Mouse (Mus musculus): Measurements from ENCODE around the gene Ank. TPM values are rescaled to one million over a fixed set of nuclear protein-coding genes. Genes with fewer than 3 reads are reported as not detected.
A peak's percentile ranks its signal among the peaks of the same experiment; 100 is the strongest.
"Not testable (repeated sequence)": the region's sequence is repeated elsewhere in the genome, so short reads cannot be mapped to it uniquely, and the experiment has no call there.

Gene Ank
- polyA plus RNA-seq, 1 experiment from 2014 or later, result 13.9 TPM

DNA sequence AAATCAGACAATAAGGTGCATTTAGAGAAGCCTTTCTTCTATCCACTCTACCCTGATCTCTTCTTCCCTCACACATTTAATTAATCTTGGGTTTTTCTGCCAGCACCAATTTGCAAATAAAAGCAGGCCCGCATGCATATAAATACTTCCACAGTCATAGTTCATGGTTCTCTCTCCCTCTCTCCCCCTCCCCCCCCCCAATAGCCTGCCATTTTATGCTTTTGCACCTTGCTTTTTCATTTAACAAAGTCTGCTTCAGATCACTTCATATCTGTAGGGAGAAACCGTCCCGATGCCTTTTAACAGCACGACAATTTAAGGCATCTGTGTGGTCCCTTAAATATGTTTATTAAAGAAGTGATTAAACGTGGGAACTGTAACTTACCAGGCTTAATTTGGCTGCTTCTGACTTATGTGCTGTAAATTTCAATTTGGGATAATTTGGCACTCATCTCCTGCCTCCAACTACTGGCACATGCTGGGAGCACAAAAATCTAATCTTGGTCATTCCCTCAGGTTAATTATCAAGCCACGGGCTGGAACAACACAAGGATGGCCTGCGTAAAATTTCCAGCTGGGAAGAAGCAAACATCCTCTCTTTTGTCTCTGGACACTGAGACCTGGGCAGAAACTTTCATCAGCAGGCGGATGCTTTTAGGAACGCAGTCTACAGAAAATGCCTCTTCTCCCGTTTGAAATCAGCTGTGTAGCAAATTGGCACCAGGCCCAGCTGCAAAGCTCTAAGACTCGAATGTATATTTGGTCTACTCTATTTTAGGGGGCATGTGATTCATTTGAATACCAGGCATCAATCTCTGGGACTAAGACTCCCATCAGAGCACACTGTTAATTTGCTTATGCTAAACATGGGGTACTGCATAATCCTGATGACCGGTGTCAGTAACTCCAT is 4.9 kb upstream of the Ank start:
- H3K4me1 ChIP-seq (ENCODE audit: control insufficient read depth, insufficient read depth, low read length), result peaks cover 19% of the 10 kb centered on the region
- WGBS, result 9% methylated on average over 12 of the region's 12 CpGs
- ATAC-seq (no peak), DNase-seq (ENCODE audit: low spot score) (peak; percentile 80)
- no peaks in the 10 kb centered on the region for H3K36me3 ChIP-seq (ENCODE audit: control insufficient read depth, insufficient read depth, low read length)
- H3K4me3 ChIP-seq (ENCODE audit: low read depth, low read length), result no peak overlapping the region
- no peaks in the 10 kb centered on the region for H3K9me3 ChIP-seq (replicated peaks; ENCODE audit: control insufficient read depth, low read length)
- H3K27ac ChIP-seq (ENCODE audit: low read depth, low read length), result peak overlapping the region; percentile 41
- peak overlapping the region; percentile 29 for H3K4me2 ChIP-seq (ENCODE audit: low read length)
- H3K27me3 ChIP-seq (replicated peaks; ENCODE audit: control insufficient read depth, insufficient read depth, low read length), result no peaks in the 10 kb centered on the region
- no peak overlapping the region; the same call in 1 of the 2 replicates for H3K9ac ChIP-seq (ENCODE audit: low read length)

GRCm38 (mm10) chr15:27463876-27464275 is 2.6 kb upstream of the Ank start:
- Histone ChIP-seq H3K4me2 (ENCODE audit: low read length) (no peak overlapping the region), H3K36me3 (ENCODE audit: control insufficient read depth, insufficient read depth, low read length) (no peaks in the 10 kb centered on the region), H3K27ac (ENCODE audit: low read depth, low read length) (no peak overlapping the region), H3K4me3 (ENCODE audit: low read depth, low read length) (no peak overlapping the region), H3K9me3 (replicated peaks; ENCODE audit: control insufficient read depth, low read length) (no peaks in the 10 kb centered on the region), H3K27me3 (replicated peaks; ENCODE audit: control insufficient read depth, insufficient read depth, low read length) (no peaks in the 10 kb centered on the region), H3K4me1 (ENCODE audit: control insufficient read depth, insufficient read depth, low read length) (peaks cover 23% of the 10 kb centered on the region), H3K9ac (ENCODE audit: low read length) (no peak overlapping the region)
- ATAC-seq, result no peak
- no peak for DNase-seq (ENCODE audit: low spot score)
- 96% methylated on average over 13 of the region's 13 CpGs for WGBS

DNA sequence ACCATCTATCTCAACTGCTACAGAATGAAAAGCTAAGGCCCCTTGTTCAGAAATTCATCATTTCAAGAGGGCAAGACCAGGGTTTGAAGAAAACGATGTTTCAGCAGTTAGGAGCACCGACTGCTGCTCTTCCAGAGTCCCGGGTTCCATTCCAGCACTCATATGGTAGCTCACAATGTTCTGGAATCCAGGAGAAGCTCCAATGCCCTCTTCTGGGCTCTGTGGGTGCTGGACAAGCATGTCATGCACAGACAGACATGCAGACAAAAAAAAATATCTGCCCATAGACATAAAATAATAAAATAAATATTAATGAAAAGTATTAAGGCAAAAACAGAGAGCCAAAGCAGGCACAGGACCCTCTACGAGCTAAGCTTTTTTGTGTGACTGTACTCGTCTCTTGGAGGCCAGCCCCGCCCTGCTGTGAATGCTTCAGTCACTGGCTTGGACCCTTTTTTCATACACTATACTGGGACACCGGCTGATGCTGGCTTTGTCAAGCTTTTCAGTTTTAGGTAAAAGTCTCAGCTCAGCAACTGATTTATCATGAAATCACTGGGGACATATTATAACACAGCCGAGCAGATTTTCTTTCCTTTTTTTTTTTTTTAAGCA is 979 bp upstream of the Ank start:
- H3K27ac ChIP-seq (ENCODE audit: low read depth, low read length), result peak overlapping the region; percentile 94; the same call in 1 of the 2 replicates
- ATAC-seq (peak; percentile 21; the same call in 1 of the 2 replicates), DNase-seq (ENCODE audit: low spot score) (peak; percentile 68)
- no peaks in the 10 kb centered on the region for H3K9me3 ChIP-seq (replicated peaks; ENCODE audit: control insufficient read depth, low read length)
- H3K4me2 ChIP-seq (ENCODE audit: low read length), result peak overlapping the region; percentile 69
- H3K36me3 ChIP-seq (ENCODE audit: control insufficient read depth, insufficient read depth, low read length), result no peaks in the 10 kb centered on the region
- H3K27me3 ChIP-seq (replicated peaks; ENCODE audit: control insufficient read depth, insufficient read depth, low read length), result no peaks in the 10 kb centered on the region
- peak overlapping the region; percentile 75 for H3K4me3 ChIP-seq (ENCODE audit: low read depth, low read length)
- peak overlapping the region; percentile 95 for H3K9ac ChIP-seq (ENCODE audit: low read length)
- WGBS, result 14% methylated on average over 8 of the region's 8 CpGs
- H3K4me1 ChIP-seq (ENCODE audit: control insufficient read depth, insufficient read depth, low read length), result peaks cover 23% of the 10 kb centered on the region

DNA sequence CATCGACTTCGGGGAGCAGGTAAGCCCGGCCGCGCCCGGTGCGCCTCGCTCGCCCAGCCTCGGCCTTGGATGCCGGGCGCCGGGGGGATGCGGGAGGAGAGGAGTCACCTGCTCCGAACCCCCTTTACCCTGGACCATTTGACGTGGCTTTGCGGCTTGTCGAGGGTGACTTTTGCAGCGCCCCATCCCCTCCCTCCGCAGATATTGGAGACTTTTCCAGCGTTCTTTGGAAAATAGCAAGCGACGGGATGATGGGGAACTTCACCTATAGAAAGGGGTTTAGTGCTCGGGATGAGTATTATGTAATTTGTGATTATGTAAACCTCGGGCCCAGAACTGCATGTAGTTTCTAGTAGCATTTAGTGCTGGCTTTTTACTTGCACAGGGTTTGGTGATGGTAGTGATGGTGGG is 609 bp downstream of the Ank start:
- Histone ChIP-seq H3K27me3 (replicated peaks; ENCODE audit: control insufficient read depth, insufficient read depth, low read length) (no peaks in the 10 kb centered on the region), H3K4me3 (ENCODE audit: low read depth, low read length) (peak overlapping the region; percentile 75), H3K9ac (ENCODE audit: low read length) (peak overlapping the region; percentile 95), H3K4me1 (ENCODE audit: control insufficient read depth, insufficient read depth, low read length) (peaks cover 7% of the 10 kb centered on the region), H3K27ac (ENCODE audit: low read depth, low read length) (peak overlapping the region; percentile 94), H3K36me3 (ENCODE audit: control insufficient read depth, insufficient read depth, low read length) (no peaks in the 10 kb centered on the region), H3K9me3 (replicated peaks; ENCODE audit: control insufficient read depth, low read length) (no peaks in the 10 kb centered on the region), H3K4me2 (ENCODE audit: low read length) (peak overlapping the region; percentile 69)
- DNase-seq (ENCODE audit: low spot score) (peak; percentile 34), ATAC-seq (no peak; the same call in 1 of the 2 replicates)
- under 1% methylated on average over 25 of the region's 25 CpGs for WGBS

DNA sequence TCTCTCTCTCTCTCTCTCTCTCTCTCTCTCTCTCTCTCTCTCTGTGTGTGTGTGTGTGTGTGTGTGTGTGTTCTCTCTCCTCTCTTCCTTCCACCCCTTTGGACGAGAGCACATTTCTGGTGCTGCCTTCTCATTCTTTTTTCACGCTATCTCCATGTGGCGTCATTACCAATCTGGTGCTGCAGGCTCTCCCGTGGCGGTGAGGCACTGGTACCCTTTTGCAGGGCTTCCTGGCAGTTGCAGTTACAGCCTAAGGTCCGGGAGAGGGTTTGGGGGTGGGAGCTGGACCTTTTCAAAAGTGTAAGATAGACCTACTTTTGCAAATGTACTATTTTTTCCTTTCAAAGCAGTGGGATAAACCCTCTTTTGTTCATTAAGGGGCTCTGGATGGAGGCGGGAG is 1.2 kb downstream of the Ank start:
- DNase-seq (ENCODE audit: low spot score) (peak; percentile 52), ATAC-seq (no peak)
- 8% methylated on average over 7 of the region's 7 CpGs for WGBS

GRCm38 (mm10) chr15:27468822-27469488 is 2.5 kb downstream of the Ank start:
- no peak overlapping the region for H3K9ac ChIP-seq (ENCODE audit: low read length)
- no peaks in the 10 kb centered on the region for H3K36me3 ChIP-seq (ENCODE audit: control insufficient read depth, insufficient read depth, low read length)
- H3K27me3 ChIP-seq (replicated peaks; ENCODE audit: control insufficient read depth, insufficient read depth, low read length), result no peaks in the 10 kb centered on the region
- DNase-seq (ENCODE audit: low spot score), result no peak
- no peaks in the 10 kb centered on the region for H3K9me3 ChIP-seq (replicated peaks; ENCODE audit: control insufficient read depth, low read length)
- WGBS, result 85% methylated on average over 4 of the region's 4 CpGs
- peaks cover 9% of the 10 kb centered on the region; the same call in 1 of the 2 replicates for H3K4me1 ChIP-seq (ENCODE audit: control insufficient read depth, insufficient read depth, low read length)
- no peak overlapping the region for H3K27ac ChIP-seq (ENCODE audit: low read depth, low read length)
- H3K4me2 ChIP-seq (ENCODE audit: low read length), result no peak overlapping the region
- no peak for ATAC-seq
- H3K4me3 ChIP-seq (ENCODE audit: low read depth, low read length), result no peak overlapping the region

More for the DNA sequence above, 1.2 kb downstream of the Ank start:
- no peaks in the 10 kb centered on the region for H3K36me3 ChIP-seq (ENCODE audit: control insufficient read depth, insufficient read depth, low read length)
- H3K27ac ChIP-seq (ENCODE audit: low read depth, low read length), result no peak overlapping the region
- H3K27me3 ChIP-seq (replicated peaks; ENCODE audit: control insufficient read depth, insufficient read depth, low read length), result no peaks in the 10 kb centered on the region
- peak overlapping the region; percentile 95 for H3K9ac ChIP-seq (ENCODE audit: low read length)
- H3K4me3 ChIP-seq (ENCODE audit: low read depth, low read length), result peak overlapping the region; percentile 75
- H3K9me3 ChIP-seq (replicated peaks; ENCODE audit: control insufficient read depth, low read length), result no peaks in the 10 kb centered on the region
- H3K4me1 ChIP-seq (ENCODE audit: control insufficient read depth, insufficient read depth, low read length), result peaks cover 7% of the 10 kb centered on the region; the same call in 1 of the 2 replicates
- peak overlapping the region; percentile 69 for H3K4me2 ChIP-seq (ENCODE audit: low read length)

GRCm38 (mm10) chr15:27470346-27470745 is 3.9 kb downstream of the Ank start:
- H3K9me3 ChIP-seq (replicated peaks; ENCODE audit: control insufficient read depth, low read length); H3K36me3 ChIP-seq (ENCODE audit: control insufficient read depth, insufficient read depth, low read length): not testable (repeated sequence)

DNA sequence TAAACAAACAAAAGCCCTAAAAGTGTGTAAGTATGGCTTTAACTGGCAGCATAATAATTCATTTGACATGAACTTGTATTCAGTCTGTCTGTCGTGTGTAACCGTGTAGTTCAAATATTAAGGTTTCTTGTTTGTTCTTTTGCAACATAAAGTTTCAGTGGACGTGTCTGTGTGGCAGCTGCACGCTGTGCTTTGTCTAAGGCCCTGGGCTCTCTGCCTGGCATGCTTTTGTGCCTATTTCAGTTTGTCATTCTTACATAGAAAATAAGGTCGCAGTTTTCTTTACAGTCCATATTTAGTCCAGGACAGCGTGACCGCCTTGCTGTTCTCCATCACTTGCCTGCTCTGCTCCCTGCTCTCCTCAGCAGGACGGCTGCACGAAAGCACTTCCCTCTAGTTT is 5.8 kb downstream of the Ank start:
- Histone ChIP-seq H3K36me3 (ENCODE audit: control insufficient read depth, insufficient read depth, low read length) (no peaks in the 10 kb centered on the region), H3K9me3 (replicated peaks; ENCODE audit: control insufficient read depth, low read length) (no peaks in the 10 kb centered on the region), H3K9ac (ENCODE audit: low read length) (no peak overlapping the region), H3K4me2 (ENCODE audit: low read length) (no peak overlapping the region), H3K27ac (ENCODE audit: low read depth, low read length) (no peak overlapping the region), H3K4me3 (ENCODE audit: low read depth, low read length) (no peak overlapping the region), H3K27me3 (replicated peaks; ENCODE audit: control insufficient read depth, insufficient read depth, low read length) (no peaks in the 10 kb centered on the region), H3K4me1 (ENCODE audit: control insufficient read depth, insufficient read depth, low read length) (peaks cover 9% of the 10 kb centered on the region; the same call in 1 of the 2 replicates)
- ATAC-seq, result 0 out of 2 replicates have a peak, but pooled peaks have one; percentile 7
- WGBS, result 52% methylated on average over 9 of the region's 9 CpGs
- DNase-seq (ENCODE audit: low spot score), result peak; percentile 35

More at GRCm38 (mm10) chr15:27470346-27470745, 3.9 kb downstream of the Ank start:
- not testable (repeated sequence) for DNase-seq (ENCODE audit: low spot score); H3K4me3 ChIP-seq (ENCODE audit: low read depth, low read length); ATAC-seq; H3K27ac ChIP-seq (ENCODE audit: low read depth, low read length); H3K27me3 ChIP-seq (replicated peaks; ENCODE audit: control insufficient read depth, insufficient read depth, low read length); H3K9ac ChIP-seq (ENCODE audit: low read length); H3K4me2 ChIP-seq (ENCODE audit: low read length); H3K4me1 ChIP-seq (ENCODE audit: control insufficient read depth, insufficient read depth, low read length)
- WGBS, result 64% methylated on average over 3 of the region's 3 CpGs

Measured in forebrain, embryonic 14.5 days (tissue).